Mouse (Mus musculus): ENCODE results near the gene Manba. TPM values are rescaled to one million over a fixed set of nuclear protein-coding genes. Genes with fewer than 3 reads are reported as not detected.

Gene Manba
- total and polyA plus RNA-seq, 2 experiments from 2014 or later = 7.2 to 14.0 TPM

DNA sequence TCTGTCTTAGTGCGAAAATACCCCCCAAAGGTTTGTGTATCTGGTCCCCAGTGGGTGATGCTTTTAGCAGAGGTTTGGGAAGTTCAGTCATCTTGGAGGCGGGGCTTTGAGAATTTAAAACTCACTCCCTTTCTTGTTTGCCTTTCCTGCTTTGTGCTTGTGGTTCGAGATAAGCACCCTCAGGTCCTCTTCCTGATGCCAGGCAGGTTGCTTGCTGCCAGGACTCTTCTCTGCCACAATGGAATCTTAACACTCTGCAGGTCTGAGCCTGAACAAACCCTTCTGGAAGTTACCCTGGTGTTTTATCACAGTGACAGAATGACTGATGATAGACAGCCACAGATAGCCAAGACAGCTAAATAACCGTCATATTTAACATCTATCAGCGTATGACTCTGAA, 83.2 kb downstream of the Manba start:
- WGBS = 87% methylated on average over 5 of the region's 5 CpGs

DNA sequence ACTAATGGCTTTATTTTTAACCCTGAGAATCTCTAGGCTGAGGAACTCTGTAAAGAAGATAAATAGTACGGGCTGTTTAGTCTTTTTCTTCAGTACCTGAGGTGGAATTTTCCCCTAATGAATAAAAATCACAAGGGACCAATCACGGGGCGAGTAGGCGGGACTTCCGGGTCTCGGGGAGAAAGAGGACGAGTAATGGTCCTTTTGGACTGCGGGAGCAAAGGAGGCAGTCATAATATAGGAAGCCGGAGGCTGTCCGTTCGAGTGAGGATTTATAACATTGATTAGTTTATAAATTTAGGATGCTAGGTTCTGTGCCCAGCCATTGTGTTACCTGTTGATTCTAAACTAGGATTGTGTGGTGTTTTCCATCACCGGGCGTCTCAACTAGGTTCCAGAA, 86.1 kb downstream of the Manba start:
- 73% methylated on average over 13 of the region's 13 CpGs for WGBS
- no peaks in the 10 kb centered on the region for H3K27me3 ChIP-seq (ENCODE audit: insufficient read depth, low read length)
- H3K4me1 ChIP-seq (ENCODE audit: insufficient read depth, low read length) = no peaks in the 10 kb centered on the region
- H3K27ac ChIP-seq (ENCODE audit: low read depth, low read length) = no peak overlapping the region
- DNase-seq (ENCODE audit: low spot score) = no peak
- no peaks in the 10 kb centered on the region for H3K36me3 ChIP-seq (ENCODE audit: insufficient read depth, low read length)
- H3K4me2 ChIP-seq (ENCODE audit: low read depth, low read length, poor library complexity, severe bottlenecking) = no peak overlapping the region
- no peak overlapping the region for H3K4me3 ChIP-seq (ENCODE audit: low read depth, low read length)
- H3K9me3 ChIP-seq (ENCODE audit: low read length) = no peaks in the 10 kb centered on the region
- H3K9ac ChIP-seq (replicated peaks; ENCODE audit: low read length, poor library complexity, severe bottlenecking) = no peak overlapping the region
- no peak for TF ChIP-seq CTCF (IDR thresholded peaks at IDR 0.05)
- no peak for ATAC-seq (ENCODE audit: low FRiP score)

More for the DNA sequence above, 83.2 kb downstream of the Manba start:
- DNase-seq (ENCODE audit: low spot score) (no peak), ATAC-seq (ENCODE audit: low FRiP score) (no peak)
- Histone ChIP-seq H3K4me2 (ENCODE audit: low read depth, low read length, poor library complexity, severe bottlenecking) (no peak overlapping the region), H3K9me3 (ENCODE audit: low read length) (no peaks in the 10 kb centered on the region), H3K27ac (ENCODE audit: low read depth, low read length) (no peak overlapping the region), H3K4me1 (ENCODE audit: insufficient read depth, low read length) (no peaks in the 10 kb centered on the region), H3K36me3 (ENCODE audit: insufficient read depth, low read length) (no peaks in the 10 kb centered on the region), H3K27me3 (ENCODE audit: insufficient read depth, low read length) (no peaks in the 10 kb centered on the region), H3K9ac (replicated peaks; ENCODE audit: low read length, poor library complexity, severe bottlenecking) (no peak overlapping the region), H3K4me3 (ENCODE audit: low read depth, low read length) (no peak overlapping the region)
- TF ChIP-seq CTCF (IDR thresholded peaks at IDR 0.05) = no peak

DNA sequence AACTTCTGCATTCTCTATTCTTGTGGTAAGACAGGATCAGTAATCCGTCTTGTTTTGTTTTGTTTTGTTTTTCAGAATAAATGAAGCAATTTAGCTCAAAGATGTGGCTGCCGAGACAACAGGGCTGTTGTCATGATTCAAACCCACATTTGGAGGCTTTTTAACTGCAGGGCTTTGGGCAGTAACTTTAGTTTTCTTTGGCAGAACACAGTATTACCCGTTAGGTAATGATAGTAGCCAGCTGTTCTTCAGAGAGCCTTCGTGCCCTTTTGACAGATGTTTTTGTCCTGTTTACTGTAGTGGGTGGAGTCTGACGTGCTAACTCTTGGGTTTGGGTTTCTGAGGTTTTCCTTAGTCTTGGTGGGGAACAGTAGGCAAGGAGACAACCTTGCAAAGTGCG, 87.6 kb downstream of the Manba start:
- TF ChIP-seq CTCF (IDR thresholded peaks at IDR 0.05) = no peak
- Histone ChIP-seq H3K4me2 (ENCODE audit: low read depth, low read length, poor library complexity, severe bottlenecking) (no peak overlapping the region), H3K27ac (ENCODE audit: low read depth, low read length) (no peak overlapping the region), H3K9me3 (ENCODE audit: low read length) (no peaks in the 10 kb centered on the region), H3K27me3 (ENCODE audit: insufficient read depth, low read length) (no peaks in the 10 kb centered on the region), H3K36me3 (ENCODE audit: insufficient read depth, low read length) (no peaks in the 10 kb centered on the region), H3K9ac (replicated peaks; ENCODE audit: low read length, poor library complexity, severe bottlenecking) (no peak overlapping the region), H3K4me1 (ENCODE audit: insufficient read depth, low read length) (no peaks in the 10 kb centered on the region), H3K4me3 (ENCODE audit: low read depth, low read length) (no peak overlapping the region)
- no peak for DNase-seq (ENCODE audit: low spot score)
- ATAC-seq (ENCODE audit: low FRiP score) = no peak
- 68% methylated on average over 6 of the region's 6 CpGs for WGBS

DNA sequence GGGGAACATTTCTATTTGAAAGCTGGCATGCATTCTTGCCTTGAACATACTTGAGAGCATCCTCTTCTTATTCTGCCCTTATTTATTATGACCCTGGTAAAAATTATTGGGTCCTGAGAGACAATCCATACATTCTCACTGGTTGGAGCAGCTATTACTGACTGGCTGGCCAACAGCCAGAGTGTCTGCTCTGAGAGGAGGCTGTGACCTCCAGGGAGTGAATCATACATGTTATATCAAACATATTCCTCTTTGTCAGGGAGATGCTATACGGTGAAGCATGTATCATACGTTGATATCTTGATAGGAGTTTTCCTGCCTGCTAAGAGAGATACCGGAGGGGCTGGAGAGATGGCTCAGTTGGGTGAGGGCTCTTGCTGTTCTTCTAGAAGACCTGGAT, 89.7 kb downstream of the Manba start:
- no peaks in the 10 kb centered on the region for H3K36me3 ChIP-seq (ENCODE audit: insufficient read depth, low read length)
- H3K4me1 ChIP-seq (ENCODE audit: insufficient read depth, low read length) = no peaks in the 10 kb centered on the region
- DNase-seq (ENCODE audit: low spot score) = no peak
- no peak overlapping the region for H3K27ac ChIP-seq (ENCODE audit: low read depth, low read length)
- H3K4me3 ChIP-seq (ENCODE audit: low read depth, low read length) = no peak overlapping the region
- ATAC-seq (ENCODE audit: low FRiP score) = no peak
- no peak for TF ChIP-seq CTCF (IDR thresholded peaks at IDR 0.05)
- H3K9ac ChIP-seq (replicated peaks; ENCODE audit: low read length, poor library complexity, severe bottlenecking) = no peak overlapping the region
- no peaks in the 10 kb centered on the region for H3K9me3 ChIP-seq (ENCODE audit: low read length)
- H3K27me3 ChIP-seq (ENCODE audit: insufficient read depth, low read length) = no peaks in the 10 kb centered on the region
- 90% methylated on average over 3 of the region's 3 CpGs for WGBS
- no peak overlapping the region for H3K4me2 ChIP-seq (ENCODE audit: low read depth, low read length, poor library complexity, severe bottlenecking)

DNA sequence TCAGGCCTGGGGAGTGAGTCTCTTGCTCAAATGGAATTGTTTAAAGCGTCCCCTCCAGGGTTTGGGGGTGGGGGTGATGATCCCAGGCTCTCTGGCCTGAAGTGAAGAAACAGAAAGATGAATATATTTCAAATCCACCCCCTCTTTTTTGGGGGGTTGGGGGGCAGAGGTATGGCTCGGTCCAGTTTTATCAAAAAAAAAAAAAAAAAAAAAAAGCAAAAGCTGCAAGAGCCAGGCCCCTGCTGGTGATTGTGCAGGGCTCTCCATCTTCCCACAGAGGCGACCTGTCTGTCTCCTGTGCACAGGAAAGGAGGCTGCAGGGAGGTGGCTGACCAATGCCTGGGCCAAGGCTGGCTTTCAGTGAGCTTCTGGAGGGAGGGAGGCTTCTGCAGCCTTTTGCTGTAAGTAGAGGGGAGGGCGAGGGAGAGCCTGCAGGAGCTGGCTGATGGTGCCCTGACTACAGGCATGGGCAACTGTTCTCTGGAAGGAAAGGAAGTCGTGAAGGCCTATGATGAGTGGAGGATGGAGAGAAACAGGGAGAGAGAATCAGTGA, 93.3 kb downstream of the Manba start:
- Histone ChIP-seq H3K4me2 (ENCODE audit: low read depth, low read length, poor library complexity, severe bottlenecking) (no peak overlapping the region), H3K36me3 (ENCODE audit: insufficient read depth, low read length) (no peaks in the 10 kb centered on the region), H3K27me3 (ENCODE audit: insufficient read depth, low read length) (no peaks in the 10 kb centered on the region), H3K27ac (ENCODE audit: low read depth, low read length) (no peak overlapping the region), H3K9ac (replicated peaks; ENCODE audit: low read length, poor library complexity, severe bottlenecking) (no peak overlapping the region), H3K4me1 (ENCODE audit: insufficient read depth, low read length) (no peaks in the 10 kb centered on the region), H3K4me3 (ENCODE audit: low read depth, low read length) (no peak overlapping the region), H3K9me3 (ENCODE audit: low read length) (no peaks in the 10 kb centered on the region)
- no peak for TF ChIP-seq CTCF (IDR thresholded peaks at IDR 0.05)
- ATAC-seq (ENCODE audit: low FRiP score) (no peak), DNase-seq (ENCODE audit: low spot score) (no peak)
- WGBS = 61% methylated on average over 5 of the region's 5 CpGs

DNA sequence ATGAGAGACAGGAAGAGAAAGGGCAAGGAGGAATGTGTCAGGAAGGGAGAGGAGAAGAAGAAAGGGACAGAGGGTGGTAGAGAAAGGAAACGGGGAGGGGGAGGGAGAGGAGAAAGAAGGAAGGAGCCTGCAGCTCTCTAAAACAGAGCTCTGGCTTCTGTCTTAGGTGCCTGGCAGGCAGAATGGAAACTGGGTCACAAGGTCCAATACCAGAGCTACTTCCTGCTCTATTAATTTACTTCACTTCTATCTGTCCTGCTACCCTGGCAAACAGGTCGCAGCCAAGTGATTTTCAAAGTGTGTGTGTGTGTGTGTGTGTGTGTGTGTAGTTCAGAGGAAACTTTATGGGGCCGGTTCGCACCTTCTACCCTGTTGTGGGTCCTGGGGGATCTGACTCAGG, 93.8 kb downstream of the Manba start:
- Histone ChIP-seq H3K27me3 (ENCODE audit: insufficient read depth, low read length) (no peaks in the 10 kb centered on the region), H3K27ac (ENCODE audit: low read depth, low read length) (no peak overlapping the region), H3K9ac (replicated peaks; ENCODE audit: low read length, poor library complexity, severe bottlenecking) (no peak overlapping the region), H3K9me3 (ENCODE audit: low read length) (no peaks in the 10 kb centered on the region), H3K4me3 (ENCODE audit: low read depth, low read length) (no peak overlapping the region), H3K4me2 (ENCODE audit: low read depth, low read length, poor library complexity, severe bottlenecking) (no peak overlapping the region), H3K4me1 (ENCODE audit: insufficient read depth, low read length) (no peaks in the 10 kb centered on the region), H3K36me3 (ENCODE audit: insufficient read depth, low read length) (0 out of 2 replicates have a peak, but pooled peaks cover under 1% of the 10 kb centered on the region)
- ATAC-seq (ENCODE audit: low FRiP score) (no peak), DNase-seq (ENCODE audit: low spot score) (no peak)
- no peak for TF ChIP-seq CTCF (IDR thresholded peaks at IDR 0.05)
- 64% methylated on average over 4 of the region's 4 CpGs for WGBS
